Mouse (Mus musculus): ENCODE data around the gene Hbp1. TPM values are rescaled to one million over a fixed set of nuclear protein-coding genes. Genes with fewer than 3 reads are reported as not detected.

Hbp1 gene
- total RNA-seq, 2 experiments from 2014 or later, result 19.1 to 19.3 TPM

GRCm38 (mm10) chr12:31920464-31921405, 29.6 kb downstream of the Hbp1 start:
- no peak for DNase-seq (ENCODE audit: low spot score in 2 of 2)
- intact Hi-C loops (cut with DNase I), result loop anchor here (10.0 kb wide), 2 partner anchors 266 to 546 kb away; partner anchors contain the start of genes Cog5 and Dus4l

- peak in 1 of 2 experiments; percentile 43 for DNase-seq (ENCODE audit: low spot score in 2 of 2)
- intact Hi-C loops (cut with DNase I), result no loop called here
Measured at GRCm38 (mm10) chr12:31917245-31917644, 33.1 kb downstream of the Hbp1 start.

- intact Hi-C loops (cut with DNase I), result no loop called here
- no peak for DNase-seq (ENCODE audit: low spot score in 2 of 2)
Measured at GRCm38 (mm10) chr12:31916691-31917090, 33.6 kb downstream of the Hbp1 start.

- DNase-seq (ENCODE audit: low spot score in 2 of 2), result no peak
- intact Hi-C loops (cut with DNase I), result no loop called here
Measured at GRCm38 (mm10) chr12:31913614-31914013, 36.7 kb downstream of the Hbp1 start.

- intact Hi-C loops (cut with DNase I), result no loop called here
- no peak for DNase-seq (ENCODE audit: low spot score in 2 of 2)
Measured at GRCm38 (mm10) chr12:31912966-31913551, 37.3 kb downstream of the Hbp1 start.

- intact Hi-C loops (cut with DNase I), result no loop called here
- no peak for DNase-seq (ENCODE audit: low spot score in 2 of 2)
Measured at GRCm38 (mm10) chr12:31907436-31907835, 42.9 kb downstream of the Hbp1 start.

- intact Hi-C loops (cut with DNase I), result no loop called here
- peak; percentile 34 to 50 for DNase-seq (ENCODE audit: low spot score in 2 of 2)
Measured at GRCm38 (mm10) chr12:31905696-31906551, 44.4 kb downstream of the Hbp1 start.

GRCm38 (mm10) chr12:31900391-31900914, 49.9 kb downstream of the Hbp1 start:
- DNase-seq (ENCODE audit: low spot score in 2 of 2), result no peak
- intact Hi-C loops (cut with DNase I), result no loop called here

- DNase-seq (ENCODE audit: low spot score in 2 of 2), result no peak
- intact Hi-C loops (cut with DNase I), result no loop called here
Measured at GRCm38 (mm10) chr12:31897456-31897855, 52.9 kb downstream of the Hbp1 start.

GRCm38 (mm10) chr12:31896986-31897385, 53.3 kb downstream of the Hbp1 start:
- no peak for DNase-seq (ENCODE audit: low spot score in 2 of 2)
- intact Hi-C loops (cut with DNase I), result no loop called here

GRCm38 (mm10) chr12:31896295-31896694, 54.0 kb downstream of the Hbp1 start:
- intact Hi-C loops (cut with DNase I), result no loop called here
- DNase-seq (ENCODE audit: low spot score in 2 of 2), result no peak

- peak; percentile 56 to 72 for DNase-seq (ENCODE audit: low spot score in 2 of 2)
- intact Hi-C loops (cut with DNase I), result no loop called here
Measured at GRCm38 (mm10) chr12:31895888-31896287, 54.4 kb downstream of the Hbp1 start.

GRCm38 (mm10) chr12:31895095-31895734, 55.1 kb downstream of the Hbp1 start:
- intact Hi-C loops (cut with DNase I), result no loop called here
- no peak for DNase-seq (ENCODE audit: low spot score in 2 of 2)

GRCm38 (mm10) chr12:31892771-31893170, 57.6 kb downstream of the Hbp1 start:
- intact Hi-C loops (cut with DNase I), result no loop called here
- DNase-seq (ENCODE audit: low spot score in 2 of 2), result no peak

- intact Hi-C loops (cut with DNase I), result no loop called here
- no peak for DNase-seq (ENCODE audit: low spot score in 2 of 2)
Measured at GRCm38 (mm10) chr12:31892079-31892478, 58.3 kb downstream of the Hbp1 start.

GRCm38 (mm10) chr12:31890685-31891084, 59.6 kb downstream of the Hbp1 start:
- intact Hi-C loops (cut with DNase I), result no loop called here

GRCm38 (mm10) chr12:31885844-31886606, 64.3 kb downstream of the Hbp1 start:
- intact Hi-C loops (cut with DNase I), result loop anchor here (5.0 kb wide), 1 partner anchor 59 kb away; no protein-coding TSS in a partner anchor
- DNase-seq (ENCODE audit: low spot score in 2 of 2), result peak; percentile 71 to 74

More at GRCm38 (mm10) chr12:31890685-31891084, 59.6 kb downstream of the Hbp1 start:
- no peak for DNase-seq (ENCODE audit: low spot score in 2 of 2)

- intact Hi-C loops (cut with DNase I), result loop anchor here (5.0 kb wide), 1 partner anchor 58 kb away; no protein-coding TSS in a partner anchor
- DNase-seq (ENCODE audit: low spot score in 2 of 2), result no peak
Measured at GRCm38 (mm10) chr12:31885084-31885483, 65.3 kb downstream of the Hbp1 start.
